Mouse (Mus musculus): ENCODE data around the gene Rtp1.

DNA sequence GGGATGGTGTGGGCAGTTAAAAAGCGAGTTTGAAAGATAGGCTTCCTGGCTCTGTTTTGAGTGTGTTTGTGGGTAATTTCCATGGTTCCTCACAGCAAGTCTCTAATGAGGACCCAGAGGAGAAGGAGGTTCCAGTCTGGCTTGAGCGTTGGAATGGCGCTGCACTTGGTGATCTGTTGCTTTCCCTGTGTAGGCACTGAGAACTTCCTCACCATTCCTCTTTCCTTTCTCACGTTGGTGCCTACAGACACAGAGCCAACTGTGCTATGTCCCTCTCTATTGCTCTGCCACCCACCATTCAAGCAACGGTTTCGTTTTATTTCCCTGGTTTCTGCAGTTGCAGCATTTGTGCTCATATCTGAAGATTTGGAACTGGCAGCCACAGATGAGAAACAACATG, 16.0 kb upstream of the Rtp1 start:
- TF ChIP-seq CTCF (IDR thresholded peaks at IDR 0.05; ENCODE audit: control insufficient read depth, insufficient read depth, insufficient read length), result no peak
- TF ChIP-seq MAX (IDR thresholded peaks at IDR 0.05), result no peak
- no peak for TF ChIP-seq MYOD1 (IDR thresholded peaks at IDR 0.05; ENCODE audit: control insufficient read depth, insufficient read length, low read depth)
- no peak for TF ChIP-seq CEBPB (IDR thresholded peaks at IDR 0.05; ENCODE audit: low read depth)
- no peak for TF ChIP-seq USF1 (IDR thresholded peaks at IDR 0.05; ENCODE audit: low read depth)
- no peak for TF ChIP-seq MYOG (IDR thresholded peaks at IDR 0.05; ENCODE audit: control insufficient read depth, extremely low read depth, insufficient read length)
- no peak for TF ChIP-seq FOSL1 (IDR thresholded peaks at IDR 0.05; ENCODE audit: insufficient read depth, low read length, poor library complexity, severe bottlenecking)
